Mouse (Mus musculus): ENCODE data around the gene Capn13.

DNA sequence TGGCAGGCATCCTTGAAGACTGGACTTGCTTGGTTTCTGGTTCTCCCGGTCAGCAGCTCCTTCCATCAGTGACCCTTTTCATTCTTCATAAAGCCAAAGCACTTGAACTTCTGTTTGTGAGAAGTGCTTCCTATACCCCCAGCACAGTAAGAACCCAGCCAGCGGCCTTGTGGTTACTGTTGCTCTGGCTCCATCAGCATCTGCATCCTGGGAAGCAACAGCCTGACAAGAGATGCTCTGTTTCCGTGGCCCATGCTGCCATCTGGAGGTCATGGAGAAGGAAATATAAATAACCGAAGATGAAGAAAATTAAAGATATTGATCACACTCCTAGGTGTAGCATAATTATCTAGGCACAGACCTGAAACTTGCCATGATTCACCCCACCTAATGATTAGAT, 103.8 kb downstream of the Capn13 start:
- TF ChIP-seq CTCF (IDR thresholded peaks at IDR 0.05; ENCODE audit: low read depth) (peak; percentile 32), EP300 (IDR thresholded peaks at IDR 0.05; ENCODE audit: low read depth) (no peak)

Data from liver, embryonic 14.5 days (tissue).